In the genomic region with DNA sequence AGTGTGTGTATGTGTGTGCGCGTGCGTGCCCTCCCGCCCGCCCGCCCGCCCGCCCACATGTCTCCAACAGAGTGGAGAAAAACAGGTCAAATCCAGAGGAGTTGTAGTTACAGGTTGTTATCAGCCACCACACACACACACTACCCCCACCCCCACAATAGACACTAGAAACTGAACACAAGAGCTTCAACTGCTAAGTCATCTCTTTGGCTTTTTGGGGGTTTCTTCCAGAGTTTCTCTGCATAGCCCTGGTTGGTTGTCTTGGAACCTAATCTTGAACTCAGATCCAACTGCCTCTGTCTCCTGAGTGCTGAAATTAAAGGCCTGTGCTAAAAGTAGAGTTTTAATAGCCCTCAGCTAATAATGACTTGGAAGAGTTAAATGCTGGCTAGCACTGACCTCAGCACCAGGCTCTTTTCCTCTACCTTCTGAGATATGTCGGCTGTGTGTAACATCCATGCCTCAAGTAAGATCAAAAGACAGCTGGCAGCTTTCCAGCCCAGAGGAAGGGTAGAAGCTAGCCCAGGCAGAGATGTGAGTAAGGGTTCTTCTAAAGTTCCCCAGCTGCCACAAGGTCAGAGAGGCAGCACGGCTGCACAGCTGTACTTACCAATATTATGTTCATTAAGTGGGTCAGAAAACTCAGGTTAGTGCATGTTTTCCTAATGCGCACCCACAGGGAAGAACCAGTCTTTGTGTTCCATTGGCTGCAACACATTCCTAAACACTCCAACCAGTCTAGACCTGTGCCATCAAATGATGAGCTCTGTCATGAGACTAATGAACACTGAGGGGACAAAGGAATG, we compare ENCODE assay signal across 7 mouse cellular contexts. TPM values are rescaled to one million over a fixed set of nuclear protein-coding genes. Genes with fewer than 3 reads are reported as not detected.
DNase-seq lines count a peak whose midpoint lies in the region; ATAC-seq and TF ChIP-seq lines count a peak whose summit lies in the region.

No protein-coding gene starts in this region.

- DNase-seq in midbrain, embryonic 10.5 days (ENCODE audit: low spot score), result no peak
- DNase-seq in c-Kit-positive CD71-positive TER-119-positive erythroid progenitor cells, embryonic 14.5 days (ENCODE audit: low spot score), result peak; percentile 75
- peak; percentile 14 to 55 for DNase-seq in kidney, postnatal 36 days
- peak; percentile 47 for DNase-seq in thymus, postnatal 25 days
- DNase-seq in midbrain, postnatal 0 days (ENCODE audit: low spot score), result no peak
- no peak for DNase-seq in urinary bladder, adult 2 months (ENCODE audit: low spot score)

- 97% methylated on average over 11 of the region's 11 CpGs for WGBS in midbrain, embryonic 10.5 days
- 91% methylated on average over 11 of the region's 11 CpGs for WGBS in midbrain, embryonic 13.5 days
- WGBS in midbrain, postnatal 0 days, result 91% methylated on average over 11 of the region's 11 CpGs

- 0 out of 2 replicates have a peak overlapping the region, but pooled peaks have one; percentile 17 for H3K27ac ChIP-seq in midbrain, embryonic 10.5 days (replicated peaks)
- H3K27ac ChIP-seq in midbrain, embryonic 13.5 days, result no peak overlapping the region
- no peak overlapping the region for H3K27ac ChIP-seq in midbrain, postnatal 0 days (ENCODE audit: low read depth, low read length)

- H3K9me3 ChIP-seq in midbrain, embryonic 10.5 days (replicated peaks), result no peaks in the 10 kb centered on the region
- no peaks in the 10 kb centered on the region for H3K9me3 ChIP-seq in midbrain, embryonic 13.5 days
- H3K9me3 ChIP-seq in midbrain, postnatal 0 days (ENCODE audit: low read length), result no peaks in the 10 kb centered on the region

- no peak for ATAC-seq in midbrain, embryonic 13.5 days
- ATAC-seq in midbrain, postnatal 0 days (ENCODE audit: low FRiP score), result no peak

- no peak for TF ChIP-seq CTCF in midbrain, postnatal 0 days (IDR thresholded peaks at IDR 0.05)

- no peak overlapping the region for H3K4me3 ChIP-seq in midbrain, embryonic 10.5 days
- no peak overlapping the region for H3K4me3 ChIP-seq in midbrain, embryonic 13.5 days (replicated peaks)
- H3K4me3 ChIP-seq in midbrain, postnatal 0 days (ENCODE audit: low read depth, low read length), result no peak overlapping the region

- peaks cover 23% of the 10 kb centered on the region for H3K36me3 ChIP-seq in midbrain, embryonic 10.5 days
- H3K36me3 ChIP-seq in midbrain, embryonic 13.5 days, result peaks cover 15% of the 10 kb centered on the region
- peaks cover 7% of the 10 kb centered on the region; the same call in 1 of the 2 replicates for H3K36me3 ChIP-seq in midbrain, postnatal 0 days (ENCODE audit: insufficient read depth, low read length)

- H3K4me2 ChIP-seq in midbrain, embryonic 13.5 days (replicated peaks), result no peak overlapping the region
- H3K4me2 ChIP-seq in midbrain, postnatal 0 days (ENCODE audit: low read depth, low read length, poor library complexity, severe bottlenecking), result no peak overlapping the region

- no peaks in the 10 kb centered on the region for H3K27me3 ChIP-seq in midbrain, embryonic 10.5 days (ENCODE audit: low read depth, poor library complexity, severe bottlenecking)
- no peaks in the 10 kb centered on the region for H3K27me3 ChIP-seq in midbrain, embryonic 13.5 days
- H3K27me3 ChIP-seq in midbrain, postnatal 0 days (ENCODE audit: insufficient read depth, low read length), result no peaks in the 10 kb centered on the region

- H3K9ac ChIP-seq in midbrain, embryonic 13.5 days (replicated peaks), result no peak overlapping the region
- H3K9ac ChIP-seq in midbrain, postnatal 0 days (replicated peaks; ENCODE audit: low read length, poor library complexity, severe bottlenecking), result no peak overlapping the region

- no peaks in the 10 kb centered on the region for H3K4me1 ChIP-seq in midbrain, embryonic 10.5 days
- H3K4me1 ChIP-seq in midbrain, embryonic 13.5 days (replicated peaks), result peaks cover 7% of the 10 kb centered on the region; the same call in 1 of the 2 replicates
- H3K4me1 ChIP-seq in midbrain, postnatal 0 days (ENCODE audit: insufficient read depth, low read length), result no peaks in the 10 kb centered on the region

RNA-seq across cellular contexts. Expression of a gene that starts 26.8 kb away (rescaled TPM):
- 23.5 and 25.4 TPM in 2 replicates for polyA plus RNA-seq in midbrain, embryonic 10.5 days (2016; fragmentation: Nextera tagmentation; extraction: Ambion mirVana)
- 39.0 and 41.9 TPM in 2 replicates for polyA plus RNA-seq in midbrain, embryonic 13.5 days (2015; fragmentation: Nextera tagmentation; extraction: Ambion mirVana)
- total RNA-seq in midbrain, postnatal 0 days (2014; rRNA removed), result not detected in 2 replicates
- polyA plus RNA-seq in midbrain, postnatal 0 days (2015; fragmentation: Nextera tagmentation; extraction: Ambion mirVana), result 42.9 and 44.1 TPM in 2 replicates
- polyA plus RNA-seq in urinary bladder, adult 2 months (2012; rRNA removed), result 0.23 TPM in 1 of 2 replicates, not detected in the other

RNA-seq across cellular contexts. Expression of a gene that starts 47.8 kb away (rescaled TPM):
- 60.0 and 65.2 TPM in 2 replicates for polyA plus RNA-seq in midbrain, embryonic 10.5 days (2016; fragmentation: Nextera tagmentation; extraction: Ambion mirVana)
- polyA plus RNA-seq in midbrain, embryonic 13.5 days (2015; fragmentation: Nextera tagmentation; extraction: Ambion mirVana), result 21.0 and 25.1 TPM in 2 replicates
- total RNA-seq in midbrain, postnatal 0 days (2014; rRNA removed), result 16.5 and 17.4 TPM in 2 replicates
- 13.4 and 14.1 TPM in 2 replicates for polyA plus RNA-seq in midbrain, postnatal 0 days (2015; fragmentation: Nextera tagmentation; extraction: Ambion mirVana)
- polyA plus RNA-seq in urinary bladder, adult 2 months (2012; rRNA removed), result 54.0 and 60.2 TPM in 2 replicates

Comparison
In these comparisons a context has a peak if more than half of its experiments do, and no peak if none do; other contexts are left out.
1. DNase-seq: peak in c-Kit-positive CD71-positive TER-119-positive erythroid progenitor cells, embryonic 14.5 days (single experiment), kidney, postnatal 36 days (2 of 2) and thymus, postnatal 25 days (single experiment); none in midbrain, embryonic 10.5 days (single experiment), midbrain, postnatal 0 days (single experiment) and urinary bladder, adult 2 months (single experiment).
2. RNA of a gene that starts 26.8 kb away (polyA plus RNA-seq): 42.9 to 44.1 TPM in midbrain, postnatal 0 days, 39.0 to 41.9 TPM in midbrain, embryonic 13.5 days and 23.5 to 25.4 TPM in midbrain, embryonic 10.5 days; 0.23 TPM in urinary bladder, adult 2 months; every median in the first group is over 10 times any median in the second.